Mouse (Mus musculus) testis, adult 2 months (tissue): ENCODE results near the gene Rpl36-ps4.

Experiments used
- CTCF ChIP-seq: fragments of 200-500 bp; IDR thresholded peaks from 2 replicates; pipeline ENCODE4 v1.5.1; 2012; ENCODE audit warnings: low read depth, mild to moderate bottlenecking, inconsistent platforms, low read length, moderate library complexity; ENCODE audit not compliant: control insufficient read depth, insufficient read depth, insufficient replicate concordance
- POLR2A ChIP-seq: fragments of 200-500 bp; IDR thresholded peaks from 2 replicates; pipeline ENCODE4 v1.6.1; 2012; ENCODE audit warnings: low read depth, mild to moderate bottlenecking, inconsistent platforms, low read length, moderate library complexity; ENCODE audit not compliant: control insufficient read depth

DNA sequence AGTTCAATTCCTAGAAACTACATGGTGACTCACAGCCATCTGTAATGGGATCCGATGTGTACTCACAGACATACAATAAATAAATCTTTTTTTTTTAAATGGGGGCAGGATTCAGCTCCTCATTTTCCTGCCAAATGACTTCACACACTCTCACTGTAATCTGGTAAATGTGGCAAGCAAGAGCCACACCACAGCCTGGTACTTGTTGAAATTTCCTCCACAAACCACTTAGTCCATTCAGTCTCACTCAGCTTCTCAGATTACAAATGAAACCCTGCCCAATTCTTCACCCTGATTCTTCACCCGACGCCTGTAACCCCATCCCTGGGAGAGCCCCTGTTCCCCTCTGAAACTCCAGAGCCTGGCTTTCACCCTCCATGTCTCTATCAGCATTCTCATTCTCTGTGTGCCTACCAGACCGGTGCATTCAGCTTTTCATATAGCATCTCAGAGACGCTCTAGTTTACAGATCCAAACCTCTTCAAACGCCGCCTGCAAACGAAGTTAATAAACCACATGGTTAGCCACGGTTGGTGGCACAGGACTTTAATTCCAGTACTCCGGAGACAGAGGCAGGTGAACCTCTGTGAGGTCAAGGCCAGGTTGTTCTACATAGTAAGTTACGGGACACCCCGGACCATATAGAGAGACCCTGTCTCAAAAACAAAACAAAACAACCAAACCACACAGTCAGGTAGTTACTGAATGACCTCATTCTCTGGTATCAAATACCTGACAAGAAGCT lies 36.5 kb downstream of the Rpl36-ps4 start:
- TF ChIP-seq CTCF (no peak), POLR2A (no peak)
